Mouse (Mus musculus) adrenal gland, postnatal 36 days (tissue): Measurements from ENCODE around the gene Olfr816. TPM values are rescaled to one million over a fixed set of nuclear protein-coding genes. Genes with fewer than 3 reads are reported as not detected.
"Not testable (repeated sequence)": the region's sequence is repeated elsewhere in the genome, so short reads cannot be mapped to it uniquely, and the experiment has no call there.

Experiments
- DNase-seq, 2 experiments: peaks; one replicate each; pipeline ENCODE4 v3.0.0; 2021; ENCODE audit warnings: mixed read lengths in 1 of 2
- long read RNA-seq, 2 experiments: library from polyadenylated mRNA; stranded (forward); transcript quantifications; one replicate each; pipeline ENCODE4 v2.0.0; 2021; ENCODE audit warnings: borderline sequencing depth in 2 of 2
- total RNA-seq, 2 experiments: library from RNA; stranded (reverse); gene quantifications; 2 replicates each; pipeline ENCODE4 v1.2.3; 2021

Gene Olfr816
- not detected for total RNA-seq
- long read RNA-seq, experiment 1, result 0 reads
- long read RNA-seq, experiment 2, result 0 reads

- no peak for DNase-seq
Observed at GRCm38 (mm10) chr10:129915497-129915896, at the start of gene Olfr816. Olfr816 (minus strand) TSS chr10:129915597.

GRCm38 (mm10) chr10:129949000-129949399 is 33.6 kb upstream of the Olfr816 start, which contains the start of gene Olfr818:
Olfr818 (minus strand) TSS chr10:129949100.
- no peak for DNase-seq

DNA sequence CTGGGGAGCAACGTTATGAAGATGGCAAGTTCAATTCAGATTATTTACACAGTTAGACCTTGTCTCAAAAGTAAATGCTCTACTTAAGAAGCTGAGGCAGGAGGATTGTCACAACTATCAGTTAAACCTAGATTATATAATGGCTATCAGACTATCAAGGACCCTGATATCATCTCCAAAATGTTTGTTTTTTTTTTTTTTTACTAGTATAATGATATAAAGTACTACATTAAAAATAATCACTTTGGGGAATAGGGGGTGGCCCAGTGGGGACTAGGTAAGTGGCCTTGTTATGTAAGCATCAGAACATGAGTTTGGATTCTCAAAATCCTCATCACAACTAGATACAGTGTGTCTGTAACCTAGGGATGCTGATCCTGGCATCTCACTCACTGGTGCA is 9.6 kb downstream of the Olfr816 start, which contains the start of gene Olfr815:
Gene Olfr815 (minus strand): TSS at position 101 of the 400 bp plus-strand sequence.
- not testable (repeated sequence) for DNase-seq

- peak in 1 of 2 experiments; percentile 0 for DNase-seq
Observed at GRCm38 (mm10) chr10:129885934-129886333, 29.5 kb downstream of the Olfr816 start.

DNA sequence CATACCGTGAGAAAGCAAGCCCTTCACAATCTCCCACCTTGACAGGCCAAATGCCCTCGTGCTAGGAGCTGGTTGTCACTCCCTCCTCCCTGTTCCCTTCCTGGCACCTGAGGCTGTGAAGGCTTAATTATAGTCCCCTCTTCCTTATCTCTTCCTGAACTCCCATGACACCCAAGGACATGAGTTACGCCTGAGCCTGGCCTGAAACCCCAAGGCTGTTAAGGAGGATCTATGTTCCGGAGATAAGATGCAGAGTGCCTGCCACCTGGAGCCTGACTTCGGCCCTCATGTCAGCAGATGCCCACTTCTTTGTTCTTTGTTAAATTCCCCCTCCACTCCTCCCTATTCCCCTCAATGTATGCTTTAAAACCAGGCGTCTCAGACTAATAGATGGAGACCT is 29.9 kb downstream of the Olfr816 start:
- not testable (repeated sequence) for DNase-seq

DNA sequence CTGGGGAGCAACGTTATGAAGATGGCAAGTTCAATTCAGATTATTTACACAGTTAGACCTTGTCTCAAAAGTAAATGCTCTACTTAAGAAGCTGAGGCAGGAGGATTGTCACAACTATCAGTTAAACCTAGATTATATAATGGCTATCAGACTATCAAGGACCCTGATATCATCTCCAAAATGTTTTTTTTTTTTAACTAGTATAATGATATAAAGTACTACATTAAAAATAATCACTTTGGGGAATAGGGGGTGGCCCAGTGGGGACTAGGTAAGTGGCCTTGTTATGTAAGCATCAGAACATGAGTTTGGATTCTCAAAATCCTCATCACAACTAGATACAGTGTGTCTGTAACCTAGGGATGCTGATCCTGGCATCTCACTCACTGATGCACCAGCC is 35.6 kb downstream of the Olfr816 start, which contains the start of gene Olfr814:
Gene Olfr814 (minus strand): TSS at position 101 of the 400 bp plus-strand sequence.
- DNase-seq, result not testable (repeated sequence)

Other genes with a start within 250 kb of the Olfr816 start
- gene Olfr801, start 241.7 kb downstream of the Olfr816 start, total RNA-seq, result not detected
- not detected for gene Olfr802, start 227.4 kb downstream of the Olfr816 start, total RNA-seq
- not detected for gene Olfr803, start 221.3 kb downstream of the Olfr816 start, total RNA-seq
- not detected for gene Olfr804, start 212.4 kb downstream of the Olfr816 start, total RNA-seq
- not detected for gene Olfr805, start 186.2 kb downstream of the Olfr816 start, total RNA-seq
- gene Olfr806, start 173.7 kb downstream of the Olfr816 start, total RNA-seq, result not detected
- gene Olfr807, start 157.8 kb downstream of the Olfr816 start, total RNA-seq, result not detected
- not detected for gene Olfr808, start 150.1 kb downstream of the Olfr816 start, total RNA-seq
- not detected for gene Olfr809, start 141.0 kb downstream of the Olfr816 start, total RNA-seq
- gene Olfr810, start 120.7 kb downstream of the Olfr816 start, total RNA-seq, result not detected
- gene Olfr811, start 111.2 kb downstream of the Olfr816 start, total RNA-seq, result not detected
- not detected for gene Olfr812, start 69.5 kb downstream of the Olfr816 start, total RNA-seq
- not detected for gene Olfr813, start 60.2 kb downstream of the Olfr816 start, total RNA-seq
- gene Olfr814, start 35.7 kb downstream of the Olfr816 start, total RNA-seq, result not detected
- not detected for gene Olfr815, start 9.7 kb downstream of the Olfr816 start, total RNA-seq
- gene Olfr818, start 33.5 kb upstream of the Olfr816 start, total RNA-seq, result not detected
- not detected for gene Olfr819, start 51.7 kb upstream of the Olfr816 start, total RNA-seq
- gene Olfr247, start 60.5 kb upstream of the Olfr816 start, total RNA-seq, result not detected
- not detected for gene Gm10310, start 69.5 kb upstream of the Olfr816 start, total RNA-seq
- gene Olfr820, start 97.0 kb upstream of the Olfr816 start, total RNA-seq, result not detected
- not detected for gene Olfr821, start 114.8 kb upstream of the Olfr816 start, total RNA-seq
- gene Olfr822, start 155.6 kb upstream of the Olfr816 start, total RNA-seq, result not detected
- gene Olfr823, start 199.8 kb upstream of the Olfr816 start, total RNA-seq, result not detected
- not detected for gene Olfr824, start 214.4 kb upstream of the Olfr816 start, total RNA-seq